Mouse (Mus musculus): Measurements from ENCODE around the gene Lgals8. TPM values are rescaled to one million over a fixed set of nuclear protein-coding genes. Genes with fewer than 3 reads are reported as not detected.

Gene Lgals8
- total and polyA plus RNA-seq, 3 experiments, result 28.1 to 39.7 (median 35.9) TPM

GRCm38 (mm10) chr13:12394609-12395505 is 69.9 kb downstream of the Lgals8 start, which contains the start of gene Heatr1:
Gene Heatr1 (plus strand): TSS chr13:12395027.
- H3K4me1 ChIP-seq (ENCODE audit: control insufficient read depth, insufficient read depth, low read length), result 0 out of 2 replicates have a peak, but pooled peaks cover 1% of the 10 kb centered on the region
- TF ChIP-seq POLR2A (IDR thresholded peaks at IDR 0.05; ENCODE audit: insufficient read depth, low read depth, low read length) (peak; percentile 31; the same call in 1 of the 2 replicates), CTCF (IDR thresholded peaks at IDR 0.05) (no peak), EP300 (IDR thresholded peaks at IDR 0.05; ENCODE audit: insufficient read depth, low read depth, low read length) (peak; percentile 70; the same call in 1 of the 2 replicates)
- no peaks in the 10 kb centered on the region for H3K27me3 ChIP-seq (ENCODE audit: control insufficient read depth, insufficient read depth, low read length)
- peak within 1 kb of the TSS; percentile 68 for H3K9ac ChIP-seq (ENCODE audit: low read depth, low read length)
- WGBS, result under 1% methylated on average over 43 of the region's 43 CpGs
- H3K4me3 ChIP-seq, result peak within 1 kb of the TSS; percentile 91
- intact Hi-C loops (cut with DNase I), result loop anchor here (2.0 to 5.0 kb wide), 3 partner anchors 67 to 170 kb away; partner anchors contain the start of genes Ero1lb, Lgals8 and Mtr
- DNase-seq, result peak; percentile 93 to 96
- peak within 1 kb of the TSS; percentile 64 for H3K27ac ChIP-seq
- H3K36me3 ChIP-seq (ENCODE audit: control insufficient read depth, insufficient read depth, low read length), result no peaks in the 10 kb centered on the region; the same call in 1 of the 2 replicates
- H3K79me2 ChIP-seq (replicated peaks; ENCODE audit: control insufficient read depth, insufficient read depth, low read length), result no peaks in the 10 kb centered on the region

Other genes with a start within 250 kb of the Lgals8 start
- 100 to 1,000 TPM in 1 of 2 experiments, 10 to 100 TPM in 1; 88.1 to 103 TPM for gene Mtr, start 206.8 kb downstream of the Lgals8 start, total RNA-seq (2021)
- gene Mtr, start 206.8 kb downstream of the Lgals8 start, polyA plus RNA-seq (2012; rRNA removed), result 42.2 and 129 TPM in 2 replicates
- 1,000 to 10,000 TPM; 1,397 to 1,781 TPM for gene Actn2, start 124.2 kb downstream of the Lgals8 start, total RNA-seq (2021)
- 1,690 and 1,900 TPM in 2 replicates for gene Actn2, start 124.2 kb downstream of the Lgals8 start, polyA plus RNA-seq (2012; rRNA removed)
- gene Heatr1, start 69.9 kb downstream of the Lgals8 start, total RNA-seq (2021), result 10 to 100 TPM; 16.1 TPM
- gene Heatr1, start 69.9 kb downstream of the Lgals8 start, polyA plus RNA-seq (2012; rRNA removed), result 7.4 and 11.8 TPM in 2 replicates
- gene Edaradd, start 55.5 kb upstream of the Lgals8 start, total RNA-seq (2021), result under 1 TPM; 0.05 to 0.09 TPM
- 0.08 and 0.09 TPM in 2 replicates for gene Edaradd, start 55.5 kb upstream of the Lgals8 start, polyA plus RNA-seq (2012; rRNA removed)
- gene Ero1lb, start 100.9 kb upstream of the Lgals8 start, total RNA-seq (2021), result 1 to 10 TPM; 2.2 to 2.3 TPM
- 1.3 and 1.6 TPM in 2 replicates for gene Ero1lb, start 100.9 kb upstream of the Lgals8 start, polyA plus RNA-seq (2012; rRNA removed)